Mouse (Mus musculus): Measurements from ENCODE around the gene Vmn1r8.
"Not testable (repeated sequence)": the region's sequence is repeated elsewhere in the genome, so short reads cannot be mapped to it uniquely, and the experiment has no call there.

Gene Vmn1r8

DNA sequence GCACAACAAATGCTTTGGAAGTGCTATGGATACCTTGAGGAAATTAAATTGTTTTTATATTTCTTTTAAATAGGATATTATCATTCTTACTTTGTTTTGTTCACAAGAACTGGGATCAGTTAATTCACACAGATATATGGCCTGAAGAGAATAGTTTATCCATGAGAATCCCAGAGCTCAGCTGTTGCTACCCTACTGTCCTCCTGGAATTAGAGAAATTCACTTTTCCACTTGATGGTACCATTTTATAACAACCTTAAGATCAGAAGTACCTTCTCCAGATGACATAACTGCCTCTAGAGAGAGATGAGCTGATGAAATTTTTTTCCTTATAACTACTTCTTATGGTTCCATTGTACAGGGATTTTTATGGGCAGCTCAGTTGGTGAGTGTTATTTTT lies at the start of gene Vmn1r8:
Gene Vmn1r8 (plus strand): TSS at position 301 of the 400 bp plus-strand sequence.
- DNase-seq (ENCODE audit: low spot score in 2 of 2), result no peak

DNA sequence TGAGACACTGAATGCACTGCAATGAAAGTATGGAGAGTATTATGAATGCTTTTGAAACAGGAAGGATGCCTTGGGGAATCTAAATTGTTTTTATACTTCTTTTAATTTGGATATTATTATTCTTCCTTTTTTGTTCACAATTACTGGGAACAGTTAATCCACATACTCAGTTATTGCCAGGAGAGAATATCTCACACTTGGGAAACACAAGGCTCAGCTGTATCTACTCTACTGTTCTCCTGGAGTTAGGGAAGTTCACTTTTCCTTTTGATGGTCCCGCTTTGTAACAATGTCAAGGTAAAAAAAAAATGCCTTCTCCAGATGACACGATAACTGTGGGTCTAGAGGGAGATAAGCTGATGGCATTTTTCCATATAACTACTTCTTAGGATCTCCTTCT lies 35.1 kb upstream of the Vmn1r8 start, which contains the start of gene Vmn1r6:
Gene Vmn1r6 (plus strand): TSS at position 301 of the 400 bp plus-strand sequence.
- no peak for DNase-seq (ENCODE audit: low spot score in 2 of 2)

DNA sequence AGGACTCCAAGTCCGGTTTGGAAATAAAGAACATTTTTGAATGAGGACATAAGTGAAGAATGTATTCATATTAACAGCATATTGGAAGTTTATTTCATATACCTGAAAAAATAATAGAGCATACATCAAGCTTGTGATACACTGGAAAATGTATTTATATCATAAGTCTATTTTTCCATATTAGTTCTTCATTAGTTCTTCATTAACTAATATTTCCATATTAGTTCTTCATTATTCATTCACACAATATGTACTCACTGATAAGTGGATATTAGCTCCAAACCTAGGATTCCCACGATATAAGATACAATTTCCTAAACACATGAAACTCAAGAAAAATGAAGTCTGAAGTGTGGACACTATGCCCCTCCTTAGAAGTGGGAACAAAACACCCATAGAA lies 6.9 kb upstream of the Vmn1r8 start, which contains the start of gene Vmn1r7:
Gene Vmn1r7 (minus strand): TSS at position 101 of the 400 bp plus-strand sequence.
- DNase-seq (ENCODE audit: low spot score in 2 of 2), result not testable (repeated sequence)

- no peak for DNase-seq (ENCODE audit: low spot score in 2 of 2)
These were observed 2.6 kb downstream of the Vmn1r8 start for GRCm38 (mm10) chr6:57034674-57035073.

- no peak for DNase-seq (ENCODE audit: low spot score in 2 of 2)
These were observed 31.6 kb downstream of the Vmn1r8 start for GRCm38 (mm10) chr6:57063730-57064129.

- no peak for DNase-seq (ENCODE audit: low spot score in 2 of 2)
These were observed 34.4 kb downstream of the Vmn1r8 start, which contains the start of gene Vmn1r9 for GRCm38 (mm10) chr6:57066487-57066886. Vmn1r9 (plus strand) TSS chr6:57066787.

All from right cerebral cortex, adult 2 months (tissue).